Mouse (Mus musculus) layer of hippocampus, postnatal 36 days (tissue): ENCODE measurements around the gene Reps2. TPM values are rescaled to one million over a fixed set of nuclear protein-coding genes. Genes with fewer than 3 reads are reported as not detected.

Source experiments
- total RNA-seq, 2 experiments: library from RNA; stranded (reverse); gene quantifications; 2 replicates each; pipeline ENCODE4 v1.2.3; 2021

The Reps2 gene
- total RNA-seq, 2 experiments from 2014 or later: 156 to 165 TPM

Other genes with a start within 250 kb of the Reps2 start
- gene Rbbp7, start 116.8 kb upstream of the Reps2 start, total RNA-seq: 100 to 1,000 TPM; 154 to 164 TPM
- 10 to 100 TPM; 23.2 to 23.8 TPM for gene Txlng, start 185.8 kb upstream of the Reps2 start, total RNA-seq
- 10 to 100 TPM; 30.6 to 31.7 TPM for gene Syap1, start 244.8 kb upstream of the Reps2 start, total RNA-seq